Mouse (Mus musculus) CH12.LX (cell line): ENCODE measurements around the gene Bak1. TPM values are rescaled to one million over a fixed set of nuclear protein-coding genes. Genes with fewer than 3 reads are reported as not detected.

Experiments used
- DNase-seq: peaks from one replicate; pipeline ENCODE4 v3.0.0-alpha.2; 2013; ENCODE audit errors: extremely low read depth
- H3K27ac ChIP-seq: 2 replicates; pipeline ENCODE4 v1.5.1; 2012; ENCODE audit warnings: low read depth, mild to moderate bottlenecking, control low read depth, moderate library complexity; ENCODE audit not compliant: insufficient read depth
- H3K27me3 ChIP-seq: replicated peaks from 2 replicates; pipeline ENCODE3; 2012; ENCODE audit warnings: inconsistent platforms
- H3K36me3 ChIP-seq, 2 experiments: replicated peaks in 1 of 2; 2 replicates each; pipeline versions ENCODE3 to v1.6.1; 2012; ENCODE audit warnings: inconsistent platforms in 1 of 2, low read length in 1 of 2, mild to moderate bottlenecking in 1 of 2, mixed read lengths in 1 of 2, moderate library complexity in 1 of 2; ENCODE audit not compliant: control insufficient read depth in 1 of 2, insufficient read depth in 1 of 2
- H3K4me1 ChIP-seq, 2 experiments: 2 replicates each; pipeline ENCODE4 v1.6.1; 2012; ENCODE audit warnings: inconsistent platforms in 1 of 2, moderate library complexity in 1 of 2; ENCODE audit not compliant: insufficient read depth in 2 of 2, control insufficient read depth in 1 of 2
- H3K4me2 ChIP-seq: 2 replicates; pipeline ENCODE4 v1.6.1; 2012; ENCODE audit warnings: low read depth, mild to moderate bottlenecking, control low read depth; ENCODE audit not compliant: poor library complexity, insufficient read depth, severe bottlenecking
- H3K4me3 ChIP-seq, 3 experiments: fragments of 150-350 bp in 1 of 3; sonication (generic) in 1 of 3; replicated peaks in 1 of 3; 2 replicates each; pipeline versions ENCODE3 to v1.5.1; 2011 to 2012; ENCODE audit warnings: low read depth in 2 of 3, low read length in 2 of 3, mild to moderate bottlenecking in 2 of 3, moderate library complexity in 2 of 3, control low read depth in 1 of 3, improper control_type of control experiment in 1 of 3, inconsistent platforms in 1 of 3, mixed read lengths in 1 of 3; ENCODE audit not compliant: poor library complexity in 1 of 3
- H3K79me2 ChIP-seq: replicated peaks from 2 replicates; pipeline ENCODE4 v1.6.1; 2012; ENCODE audit warnings: mild to moderate bottlenecking, moderate library complexity; ENCODE audit not compliant: control insufficient read depth, poor library complexity, insufficient read depth, severe bottlenecking; ENCODE audit errors: extremely low read depth
- H3K9ac ChIP-seq: 2 replicates; pipeline ENCODE4 v1.6.1; 2012; ENCODE audit warnings: low read depth, mild to moderate bottlenecking, control low read depth, moderate library complexity; ENCODE audit not compliant: insufficient read depth
- H3K9me3 ChIP-seq: replicated peaks from 2 replicates; pipeline ENCODE3; 2012; ENCODE audit warnings: low read length, inconsistent platforms, mixed read lengths
- CHD1 ChIP-seq: IDR thresholded peaks from 2 replicates; pipeline ENCODE4 v1.6.1; 2012; ENCODE audit warnings: low read depth, low read length, improper control_type of control experiment, inconsistent platforms
- CTCF ChIP-seq, 2 experiments: IDR thresholded peaks in 1 of 2; conservative IDR thresholded peaks in 1 of 2; 2 replicates each; pipeline ENCODE4 v1.5.1; 2011 to 2012; ENCODE audit warnings: low read depth in 2 of 2, low read length in 2 of 2, improper control_type of control experiment in 1 of 2, inconsistent platforms in 1 of 2, mild to moderate bottlenecking in 1 of 2, moderate library complexity in 1 of 2
- E2F4 ChIP-seq: IDR thresholded peaks from 2 replicates; pipeline ENCODE4 v1.6.1; 2011; ENCODE audit warnings: low read depth, low read length, improper control_type of control experiment; ENCODE audit not compliant: insufficient replicate concordance
- ETS1 ChIP-seq: conservative IDR thresholded peaks from 2 replicates; pipeline ENCODE4 v1.6.1; 2012; ENCODE audit warnings: low read depth, mild to moderate bottlenecking, inconsistent platforms, low read length, improper control_type of control experiment, moderate library complexity
- HCFC1 ChIP-seq: IDR thresholded peaks from 2 replicates; pipeline ENCODE4 v1.6.1; 2012; ENCODE audit warnings: low read depth, mild to moderate bottlenecking, inconsistent platforms, low read length, improper control_type of control experiment
- JUN ChIP-seq: IDR thresholded peaks from 2 replicates; pipeline ENCODE4 v1.6.1; 2011; ENCODE audit warnings: low read depth, mild to moderate bottlenecking, low read length, improper control_type of control experiment, moderate library complexity; ENCODE audit not compliant: insufficient read depth
- KAT2A ChIP-seq: IDR thresholded peaks from 2 replicates; pipeline ENCODE4 v1.6.1; 2012; ENCODE audit warnings: low read length, improper control_type of control experiment, inconsistent platforms; ENCODE audit not compliant: insufficient replicate concordance
- MEF2A ChIP-seq: IDR thresholded peaks from 2 replicates; pipeline ENCODE4 v1.6.1; 2014; ENCODE audit warnings: low read depth, mild to moderate bottlenecking, inconsistent platforms, low read length, improper control_type of control experiment, borderline replicate concordance
- PAX5 ChIP-seq: IDR thresholded peaks from 2 replicates; pipeline ENCODE4 v1.6.1; 2012; ENCODE audit warnings: low read length, inconsistent platforms, mixed read lengths
- POLR2A ChIP-seq: IDR thresholded peaks from 2 replicates; pipeline ENCODE4 v1.6.1; 2011; ENCODE audit warnings: low read depth, mild to moderate bottlenecking, improper control_type of control experiment, low read length
- RAD21 ChIP-seq: IDR thresholded peaks from 2 replicates; pipeline ENCODE4 v1.6.1; 2011; ENCODE audit warnings: low read depth, mild to moderate bottlenecking, low read length, improper control_type of control experiment, moderate library complexity
- RCOR1 ChIP-seq: conservative IDR thresholded peaks from 2 replicates; pipeline ENCODE4 v1.6.1; 2012; ENCODE audit warnings: low read depth, mild to moderate bottlenecking, inconsistent platforms, low read length, improper control_type of control experiment
- SMC3 ChIP-seq: IDR thresholded peaks from 2 replicates; pipeline ENCODE4 v1.6.1; 2011; ENCODE audit warnings: low read depth, low read length, improper control_type of control experiment
- ZC3H11A ChIP-seq: IDR thresholded peaks from 2 replicates; pipeline ENCODE4 v1.6.1; 2012; ENCODE audit warnings: low read depth, mild to moderate bottlenecking, inconsistent platforms, low read length, improper control_type of control experiment
- ZKSCAN1 ChIP-seq: IDR thresholded peaks from 2 replicates; pipeline ENCODE4 v1.6.1; 2012; ENCODE audit warnings: low read depth, inconsistent platforms, low read length, improper control_type of control experiment, borderline replicate concordance
- ZMIZ1 ChIP-seq: IDR thresholded peaks from 2 replicates; pipeline ENCODE4 v1.6.1; 2012; ENCODE audit warnings: low read depth, mild to moderate bottlenecking, inconsistent platforms, low read length, improper control_type of control experiment
- ZNF384 ChIP-seq: IDR thresholded peaks from 2 replicates; pipeline ENCODE4 v1.6.1; 2012; ENCODE audit warnings: low read depth, low read length, improper control_type of control experiment, inconsistent platforms
- dilution Hi-C: fragments of 300-500 bp; cut with MboI; formaldehyde crosslinking; loops from 2 replicates; pipeline ENCODE4 v1.14.3; 2020; ENCODE audit warnings: low sequenced_read_pairs; ENCODE audit not compliant: extremely low pct_unique_long_range_greater_than_20kb, extremely low pct_ligation_motif_present
- in situ Hi-C: fragments of 300-500 bp; cut with MboI; formaldehyde crosslinking; loops from 3 replicates; pipeline ENCODE4 v1.14.3; 2019; ENCODE audit warnings: low sequenced_read_pairs, low pct_ligation_motif_present, low pct_unique_long_range_greater_than_20kb, mixed read lengths
- polyA plus RNA-seq: library from polyadenylated mRNA; unstranded; fragments of >175 nt; gene quantifications from 2 replicates; pipeline ENCODE4 v1.2.1, GENCODE M21; 2012; ENCODE audit warnings: low read depth; ENCODE audit not compliant: insufficient read length
- total RNA-seq, 2 experiments: library from RNA; depleted of rRNA; stranded (reverse); fragments of 300-350 nt in 1 of 2; fragments of >200 nt in 1 of 2; gene quantifications; 2 replicates each; pipeline ENCODE4 v1.2.3; 2012 to 2014

Bak1 gene
- total and polyA plus RNA-seq, 3 experiments = 57.3 to 140 (median 61.8) TPM

DNA sequence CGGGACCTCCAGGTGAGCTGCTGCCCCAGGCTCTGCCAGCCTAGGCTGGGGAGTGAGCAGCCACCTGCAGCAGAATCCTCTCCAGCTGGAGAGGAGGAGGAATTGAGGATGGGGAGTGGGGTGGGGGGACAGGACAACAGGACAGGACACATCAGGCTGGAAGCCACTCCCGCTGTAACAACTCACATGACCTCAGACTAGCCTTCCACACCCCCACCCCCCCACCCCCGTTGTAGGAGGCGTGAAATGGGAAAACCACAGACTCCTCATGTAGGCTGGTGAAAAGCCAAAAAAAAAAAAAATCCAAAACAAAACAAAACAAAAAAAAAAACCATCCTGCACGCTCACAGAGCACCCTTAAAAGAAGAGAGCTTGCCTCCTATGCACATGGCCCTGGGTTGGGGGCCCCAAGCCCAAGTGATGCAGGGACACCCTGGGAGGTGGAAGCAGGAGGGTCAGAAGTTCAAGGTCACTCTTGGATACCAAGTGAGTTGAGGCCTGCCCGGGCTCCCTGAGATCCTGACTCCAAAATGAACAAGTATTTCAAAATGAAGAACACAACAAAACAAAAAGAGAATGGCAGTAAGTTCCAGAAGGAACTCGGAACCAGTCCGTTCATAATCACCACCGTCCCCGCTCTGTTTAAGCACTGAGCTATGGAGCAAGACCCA is 10.8 kb upstream of the Bak1 start:
- DNase-seq = no peak
- H3K4me3 ChIP-seq = peak overlapping the region in 1 of 3 experiments; percentile 51
- H3K9ac ChIP-seq = no peak overlapping the region
- in situ Hi-C loops = loop anchor here (10.0 to 25.0 kb wide), 2 partner anchors 45 to 473 kb away; partner anchors contain the start of gene Grm4
- H3K27ac ChIP-seq = no peak overlapping the region
- TF ChIP-seq HCFC1 (no peak), CTCF (conservative IDR thresholded peaks at IDR 0.05 in 1 of 2, IDR thresholded peaks at IDR 0.05 in 1 of 2; ENCODE audit: low read depth in 2 of 2, low read length in 2 of 2) (no peak), POLR2A (no peak), SMC3 (no peak), RCOR1 (no peak), MEF2A (no peak), PAX5 (no peak), ZMIZ1 (no peak), KAT2A (no peak), RAD21 (no peak), E2F4 (no peak)
- TF ChIP-seq, all 38 proteins: peak for 0
- Histone ChIP-seq H3K36me3 (peaks cover 0 to 38% of the 10 kb centered on the region in 2 experiments), H3K27me3 (no peaks in the 10 kb centered on the region), H3K9me3 (no peaks in the 10 kb centered on the region), H3K4me2 (no peak overlapping the region), H3K4me1 (peaks cover 30 to 63% of the 10 kb centered on the region in 2 experiments), H3K79me2 (no peaks in the 10 kb centered on the region)
- dilution Hi-C loops = no loop called here

GRCm38 (mm10) chr17:27038335-27039050 is 9.7 kb upstream of the Bak1 start:
- dilution Hi-C loops = no loop called here
- Histone ChIP-seq H3K4me2 (no peak overlapping the region), H3K4me3 (no peak overlapping the region), H3K27ac (no peak overlapping the region), H3K36me3 (peaks cover 0 to 48% of the 10 kb centered on the region in 2 experiments), H3K27me3 (no peaks in the 10 kb centered on the region), H3K79me2 (no peaks in the 10 kb centered on the region), H3K4me1 (peaks cover 30 to 56% of the 10 kb centered on the region in 2 experiments), H3K9me3 (no peaks in the 10 kb centered on the region), H3K9ac (no peak overlapping the region)
- no peak for TF ChIP-seq ZC3H11A
- no peak for TF ChIP-seq JUN
- TF ChIP-seq CHD1 = no peak
- TF ChIP-seq ZNF384 = no peak
- no peak for TF ChIP-seq ZKSCAN1
- TF ChIP-seq ETS1 = peak; percentile 19
- DNase-seq = peak; percentile 34
- in situ Hi-C loops = loop anchor here (10.0 to 25.0 kb wide), 2 partner anchors 46 to 474 kb away; partner anchors contain the start of gene Grm4
